Mouse (Mus musculus): ENCODE data around the gene Crtc3. TPM values are rescaled to one million over a fixed set of nuclear protein-coding genes. Genes with fewer than 3 reads are reported as not detected.

Gene Crtc3
- polyA plus RNA-seq, 1 experiment = 10.8 TPM

GRCm38 (mm10) chr7:80647437-80647871 is 41.2 kb downstream of the Crtc3 start:
- peaks cover 9% of the 10 kb centered on the region for H3K4me1 ChIP-seq (ENCODE audit: control insufficient read depth, insufficient read depth, low read length)
- TF ChIP-seq POLR2A (IDR thresholded peaks at IDR 0.05; ENCODE audit: extremely low read depth, insufficient read depth, low read length) (no peak), CTCF (IDR thresholded peaks at IDR 0.05; ENCODE audit: extremely low read depth, insufficient read depth, low read length) (no peak)
- H3K27ac ChIP-seq (ENCODE audit: insufficient read depth, low read length) = no peak overlapping the region
- H3K4me3 ChIP-seq (ENCODE audit: insufficient read depth, low read length) = no peak overlapping the region

- TF ChIP-seq POLR2A (IDR thresholded peaks at IDR 0.05; ENCODE audit: extremely low read depth, insufficient read depth, low read length) = no peak
- TF ChIP-seq CTCF (IDR thresholded peaks at IDR 0.05; ENCODE audit: extremely low read depth, insufficient read depth, low read length) = no peak
- Histone ChIP-seq H3K4me3 (ENCODE audit: insufficient read depth, low read length) (no peak overlapping the region), H3K27ac (ENCODE audit: insufficient read depth, low read length) (no peak overlapping the region), H3K4me1 (ENCODE audit: control insufficient read depth, insufficient read depth, low read length) (peaks cover 10% of the 10 kb centered on the region)
Measured at GRCm38 (mm10) chr7:80646093-80647025, 42.3 kb downstream of the Crtc3 start.

- peaks cover 13% of the 10 kb centered on the region for H3K4me1 ChIP-seq (ENCODE audit: control insufficient read depth, insufficient read depth, low read length)
Measured at GRCm38 (mm10) chr7:80642976-80643666, 45.6 kb downstream of the Crtc3 start.

GRCm38 (mm10) chr7:80642552-80642951 is 46.1 kb downstream of the Crtc3 start:
- Histone ChIP-seq H3K27ac (ENCODE audit: insufficient read depth, low read length) (no peak overlapping the region), H3K4me3 (ENCODE audit: insufficient read depth, low read length) (no peak overlapping the region), H3K4me1 (ENCODE audit: control insufficient read depth, insufficient read depth, low read length) (peaks cover 12% of the 10 kb centered on the region)
- TF ChIP-seq CTCF (IDR thresholded peaks at IDR 0.05; ENCODE audit: extremely low read depth, insufficient read depth, low read length) = no peak
- TF ChIP-seq POLR2A (IDR thresholded peaks at IDR 0.05; ENCODE audit: extremely low read depth, insufficient read depth, low read length) = no peak

More at GRCm38 (mm10) chr7:80642976-80643666, 45.6 kb downstream of the Crtc3 start:
- no peak for TF ChIP-seq CTCF (IDR thresholded peaks at IDR 0.05; ENCODE audit: extremely low read depth, insufficient read depth, low read length)
- TF ChIP-seq POLR2A (IDR thresholded peaks at IDR 0.05; ENCODE audit: extremely low read depth, insufficient read depth, low read length) = no peak
- no peak overlapping the region for H3K27ac ChIP-seq (ENCODE audit: insufficient read depth, low read length)
- no peak overlapping the region for H3K4me3 ChIP-seq (ENCODE audit: insufficient read depth, low read length)

- no peak for TF ChIP-seq POLR2A (IDR thresholded peaks at IDR 0.05; ENCODE audit: extremely low read depth, insufficient read depth, low read length)
- TF ChIP-seq CTCF (IDR thresholded peaks at IDR 0.05; ENCODE audit: extremely low read depth, insufficient read depth, low read length) = no peak
- H3K27ac ChIP-seq (ENCODE audit: insufficient read depth, low read length) = no peak overlapping the region
- H3K4me1 ChIP-seq (ENCODE audit: control insufficient read depth, insufficient read depth, low read length) = peaks cover 14% of the 10 kb centered on the region
- H3K4me3 ChIP-seq (ENCODE audit: insufficient read depth, low read length) = no peak overlapping the region
Measured at GRCm38 (mm10) chr7:80641899-80642298, 46.8 kb downstream of the Crtc3 start.

GRCm38 (mm10) chr7:80641497-80641896 is 47.2 kb downstream of the Crtc3 start:
- Histone ChIP-seq H3K27ac (ENCODE audit: insufficient read depth, low read length) (no peak overlapping the region), H3K4me3 (ENCODE audit: insufficient read depth, low read length) (no peak overlapping the region), H3K4me1 (ENCODE audit: control insufficient read depth, insufficient read depth, low read length) (peaks cover 16% of the 10 kb centered on the region)
- no peak for TF ChIP-seq CTCF (IDR thresholded peaks at IDR 0.05; ENCODE audit: extremely low read depth, insufficient read depth, low read length)
- TF ChIP-seq POLR2A (IDR thresholded peaks at IDR 0.05; ENCODE audit: extremely low read depth, insufficient read depth, low read length) = no peak

- Histone ChIP-seq H3K4me1 (ENCODE audit: control insufficient read depth, insufficient read depth, low read length) (peaks cover 19% of the 10 kb centered on the region), H3K27ac (ENCODE audit: insufficient read depth, low read length) (no peak overlapping the region), H3K4me3 (ENCODE audit: insufficient read depth, low read length) (no peak overlapping the region)
- TF ChIP-seq POLR2A (IDR thresholded peaks at IDR 0.05; ENCODE audit: extremely low read depth, insufficient read depth, low read length) (no peak), CTCF (IDR thresholded peaks at IDR 0.05; ENCODE audit: extremely low read depth, insufficient read depth, low read length) (no peak)
Measured at GRCm38 (mm10) chr7:80639981-80640380, 48.7 kb downstream of the Crtc3 start.

- H3K4me3 ChIP-seq (ENCODE audit: insufficient read depth, low read length) = no peak overlapping the region
- peaks cover 17% of the 10 kb centered on the region for H3K4me1 ChIP-seq (ENCODE audit: control insufficient read depth, insufficient read depth, low read length)
- TF ChIP-seq POLR2A (IDR thresholded peaks at IDR 0.05; ENCODE audit: extremely low read depth, insufficient read depth, low read length) (no peak), CTCF (IDR thresholded peaks at IDR 0.05; ENCODE audit: extremely low read depth, insufficient read depth, low read length) (no peak)
- H3K27ac ChIP-seq (ENCODE audit: insufficient read depth, low read length) = no peak overlapping the region
Measured at GRCm38 (mm10) chr7:80638460-80638859, 50.2 kb downstream of the Crtc3 start.

- no peak overlapping the region for H3K4me3 ChIP-seq (ENCODE audit: insufficient read depth, low read length)
- no peak for TF ChIP-seq POLR2A (IDR thresholded peaks at IDR 0.05; ENCODE audit: extremely low read depth, insufficient read depth, low read length)
- TF ChIP-seq CTCF (IDR thresholded peaks at IDR 0.05; ENCODE audit: extremely low read depth, insufficient read depth, low read length) = no peak
- peaks cover 11% of the 10 kb centered on the region for H3K4me1 ChIP-seq (ENCODE audit: control insufficient read depth, insufficient read depth, low read length)
- H3K27ac ChIP-seq (ENCODE audit: insufficient read depth, low read length) = no peak overlapping the region
Measured at GRCm38 (mm10) chr7:80636953-80637800, 51.5 kb downstream of the Crtc3 start.
